In genomic region chr17:11124048-11124447, GRCm38 (mm10) we compare ENCODE assay signal across 13 mouse cellular contexts.
"Had no signal": no experiment of that assay in that cellular context is flagged by ENCODE, and none has a peak within 500 bp of the region (broad histone marks: within the 10 kb centered on the region; RNA-seq: fewer than 3 reads in every experiment).

No protein-coding gene starts in this region.

- H3K4me2 ChIP-seq: liver, embryonic 13.5 days; midbrain, embryonic 11.5 days had no signal

- H3K9ac ChIP-seq: liver, embryonic 13.5 days had no signal

- H3K36me3 ChIP-seq: liver, embryonic 13.5 days had no signal

- H3K4me3 ChIP-seq: liver, embryonic 13.5 days had no signal

- H3K27me3 ChIP-seq: liver, embryonic 13.5 days had no signal

- H3K27ac ChIP-seq: liver, embryonic 13.5 days had no signal

- H3K4me1 ChIP-seq: liver, embryonic 13.5 days had no signal

- DNase-seq: kidney, adult 18-20 months; kidney, adult 9 months; kidney, postnatal 14 days; kidney, postnatal 4 days; liver, embryonic 13.5 days; lung, adult 2 months; lung, postnatal 14 days; lung, postnatal 4 days; midbrain, embryonic 14.5 days; thymus, adult 18-20 months; thymus, postnatal 36 days had no signal

- H3K9me3 ChIP-seq: liver, embryonic 13.5 days had no signal

- ATAC-seq: intestine, embryonic 16.5 days had no signal
